Mouse (Mus musculus): ENCODE measurements at regions not wholly inside any gene's neighbourhood (a gene's known extent, or its start where the extent isn't known, plus 50 kb on each side); places are given as distances from the start of the nearest gene placed in this dataset.

DNA sequence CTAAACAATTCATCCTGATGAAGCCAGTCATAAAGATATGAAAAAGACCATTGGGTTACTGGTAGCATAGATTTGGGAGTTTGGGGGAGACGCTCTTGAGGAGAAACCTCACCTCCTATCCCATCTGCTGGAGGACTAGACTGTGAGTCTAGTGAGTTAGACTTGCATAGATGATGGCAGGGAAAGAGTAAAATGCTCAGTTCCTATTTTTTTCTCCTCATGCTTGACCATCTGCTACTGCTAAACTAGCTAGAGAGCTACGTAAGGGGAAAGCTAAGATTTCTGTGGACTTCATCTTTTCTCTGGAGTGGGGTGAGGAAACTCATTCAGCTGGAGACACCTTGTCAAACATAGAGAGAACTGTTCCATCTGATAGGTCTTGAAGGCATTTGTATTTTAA, 118.4 kb upstream of the Gnao1 start:
- no peak for DNase-seq

DNA sequence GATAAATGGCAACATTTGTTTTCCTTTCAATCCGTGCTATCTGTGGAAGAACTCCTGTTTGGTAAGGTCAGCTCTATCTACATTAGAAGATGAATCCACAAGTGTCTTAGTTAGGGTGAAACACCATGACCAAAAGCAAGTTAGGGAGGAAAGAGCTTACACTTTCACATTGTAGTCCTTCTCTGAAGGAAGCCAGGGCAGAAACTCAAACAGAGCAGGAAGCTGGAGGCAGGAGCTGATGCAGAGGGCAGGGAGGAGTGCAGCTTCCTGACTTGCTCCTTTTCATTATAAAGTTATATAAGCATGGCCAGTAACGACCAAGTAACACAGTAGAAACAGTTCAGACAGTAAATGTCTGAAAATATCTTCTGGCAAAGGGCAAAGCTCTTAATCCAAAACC, 117.9 kb upstream of the Gnao1 start:
- no peak for DNase-seq

DNA sequence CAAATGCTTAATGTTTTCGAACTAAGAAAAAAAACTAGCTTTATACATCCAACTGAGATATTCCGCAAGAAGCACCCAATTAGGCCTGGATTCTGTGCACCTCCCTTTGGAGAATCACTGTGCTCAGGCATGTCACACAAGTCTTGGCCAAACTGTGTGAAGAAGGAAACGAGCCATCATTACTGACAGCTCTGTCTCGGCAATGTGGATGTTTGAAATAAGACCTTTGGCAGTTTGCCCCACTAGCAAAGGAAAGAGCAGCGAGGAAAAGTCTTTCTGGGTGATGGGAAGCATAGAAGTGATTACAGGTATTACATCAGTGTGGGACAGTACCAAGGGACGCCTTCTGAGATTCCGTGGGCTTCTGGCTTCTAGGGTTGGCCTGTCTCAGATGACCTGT, 112.6 kb upstream of the Gnao1 start:
- no peak for DNase-seq

DNA sequence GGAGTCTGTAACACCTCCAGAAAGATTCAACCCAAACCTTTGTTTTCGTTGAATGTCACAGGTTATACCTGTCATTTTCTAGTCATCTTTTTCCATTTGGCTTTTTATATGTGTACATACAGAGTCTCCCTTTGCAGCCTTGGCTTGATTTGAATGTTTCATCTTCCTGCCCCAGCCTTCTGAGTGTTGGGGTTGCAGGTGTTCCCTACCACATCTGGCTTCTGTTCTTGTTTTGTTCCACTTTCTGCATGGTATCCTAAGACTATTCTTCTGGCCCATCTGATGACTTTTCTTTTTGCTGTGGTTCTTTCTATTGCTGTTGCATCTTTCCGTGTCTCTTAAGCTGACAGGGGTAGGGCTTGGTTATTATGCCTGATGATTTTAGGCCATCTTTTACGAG, 111.3 kb upstream of the Gnao1 start:
- DNase-seq: no peak

DNA sequence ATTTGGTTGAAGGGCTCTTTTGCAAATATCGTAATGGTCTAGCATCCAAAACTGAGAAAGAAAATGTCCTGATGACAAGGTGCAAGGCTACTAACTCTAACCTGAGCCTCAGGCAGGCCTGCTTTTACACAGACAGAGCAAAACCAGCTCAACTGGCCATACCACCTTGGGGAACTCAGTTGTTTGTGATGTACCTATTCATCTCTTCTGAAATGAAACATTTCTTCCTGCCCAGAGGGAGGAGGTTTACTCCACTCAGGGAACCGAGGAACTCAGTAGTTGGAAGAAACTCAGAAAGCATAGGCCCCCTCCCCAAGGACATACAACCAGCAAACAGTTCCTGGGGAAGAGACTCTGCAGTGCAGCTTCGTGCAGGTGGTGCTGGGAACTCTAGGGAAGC, 108.4 kb upstream of the Gnao1 start:
- DNase-seq: no peak

DNA sequence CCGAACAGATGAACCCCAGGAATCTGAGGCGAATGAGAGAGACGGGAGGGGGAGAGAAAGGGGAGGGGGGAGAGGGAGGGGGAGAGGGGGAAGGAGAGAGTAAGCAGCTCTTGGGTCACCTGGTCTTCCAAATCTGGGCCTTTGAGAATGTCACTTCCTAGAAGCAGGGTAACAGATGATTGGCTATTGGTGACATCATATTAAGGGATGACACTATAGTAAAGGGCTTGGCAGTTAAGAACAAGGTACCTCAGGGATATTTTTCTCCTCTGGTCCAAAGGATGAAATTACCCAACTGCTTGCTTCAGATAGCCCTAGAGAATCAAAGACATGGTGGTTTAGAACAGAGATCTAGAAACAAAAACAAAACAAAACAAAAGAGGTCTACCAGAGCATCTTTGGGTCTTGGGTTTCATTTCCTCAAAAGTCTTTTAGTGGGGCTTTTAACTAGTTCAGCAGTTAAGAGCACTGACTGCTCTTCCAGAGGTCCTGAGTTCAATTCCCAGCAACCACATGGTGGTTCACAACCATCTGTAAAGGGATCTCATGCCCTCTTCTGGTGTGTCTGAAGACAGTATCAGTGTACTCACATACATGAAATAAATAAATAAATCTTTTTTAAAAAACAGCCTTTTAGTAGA, 97.6 kb upstream of the Gnao1 start:
- no peak for DNase-seq

DNA sequence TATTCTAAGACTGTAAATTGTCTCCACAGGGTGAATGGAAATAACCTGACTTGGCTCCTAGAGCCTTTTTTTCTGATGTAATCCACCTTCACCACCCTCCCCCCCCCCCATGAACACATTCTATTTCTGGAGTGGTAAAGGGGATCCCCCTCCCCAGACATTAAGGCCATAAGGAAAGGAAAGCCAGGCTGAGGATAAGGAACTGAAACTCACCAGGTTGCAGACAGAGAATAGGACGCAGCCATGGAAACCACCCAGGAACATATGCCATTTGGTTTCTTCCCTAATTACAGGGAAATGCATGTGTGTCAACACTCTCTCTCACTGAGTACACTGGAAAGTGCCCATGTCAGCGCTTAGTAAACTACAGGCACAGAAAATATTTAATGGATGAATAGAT, 96.5 kb upstream of the Gnao1 start:
- DNase-seq: no peak

DNA sequence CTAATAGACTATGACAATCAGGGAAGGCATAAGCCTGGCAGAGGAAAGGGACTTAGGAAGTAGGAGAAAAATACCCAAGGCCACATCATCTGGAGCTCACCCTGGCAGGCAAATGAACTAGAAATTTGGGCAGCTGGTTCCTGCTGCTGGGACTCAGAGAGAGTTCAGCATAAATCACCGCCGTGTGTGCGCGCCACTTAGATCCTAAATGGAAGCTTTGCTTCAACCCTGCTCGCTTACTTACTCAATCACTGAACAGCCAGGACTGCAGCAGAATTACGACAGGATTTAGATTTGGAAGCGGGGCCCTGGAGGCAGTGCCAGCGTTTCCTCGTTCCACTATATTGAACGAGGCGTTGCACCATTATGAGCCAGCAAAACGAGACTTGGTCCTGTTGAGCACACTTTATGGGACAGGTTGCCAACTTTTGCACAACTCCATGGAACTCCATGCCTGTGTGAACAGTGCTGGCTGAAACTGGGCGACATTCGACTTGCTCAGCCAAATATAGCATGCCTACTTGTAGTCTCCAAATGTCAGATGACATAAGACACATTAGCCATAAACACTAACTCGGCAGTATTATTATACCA, 84.8 kb upstream of the Gnao1 start:
- DNase-seq: no peak

DNA sequence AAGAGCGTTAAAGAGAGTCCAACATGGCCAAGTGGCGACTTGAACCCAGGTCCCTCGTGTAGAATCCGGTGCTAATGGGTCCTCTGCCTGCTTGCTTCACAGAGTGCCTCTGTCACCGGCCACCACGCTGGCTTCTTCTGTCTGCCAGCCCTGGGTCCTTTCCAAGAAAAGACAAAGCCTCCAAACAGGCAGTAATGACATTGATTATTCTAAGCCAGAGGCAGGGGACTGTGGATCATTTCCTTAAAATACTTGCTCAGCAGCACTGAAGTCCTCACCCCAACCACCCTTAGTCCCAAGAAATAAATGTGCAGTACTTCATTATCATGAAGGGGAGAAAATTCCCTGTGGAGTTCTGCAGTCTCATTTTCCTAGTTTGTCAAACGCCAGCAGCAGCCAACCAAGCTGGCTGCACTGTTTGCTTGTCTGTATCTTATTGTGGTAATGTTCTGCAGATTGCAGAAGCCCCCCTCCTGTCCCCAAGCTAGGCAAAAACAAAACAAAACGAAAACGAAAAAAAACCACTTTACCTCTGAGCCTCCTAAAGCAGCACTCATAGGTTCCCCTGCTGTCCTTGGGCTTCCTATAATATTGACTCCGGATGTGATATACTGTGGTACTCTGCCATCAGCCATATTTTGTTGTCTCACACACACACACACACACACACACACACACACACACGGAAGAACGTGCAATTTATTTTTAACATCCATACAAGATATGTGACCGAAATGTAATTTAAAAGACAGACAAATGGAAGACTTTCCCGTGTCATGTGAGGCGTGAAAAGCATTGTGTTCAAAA, 80.4 kb upstream of the Gnao1 start:
- no peak for DNase-seq

DNA sequence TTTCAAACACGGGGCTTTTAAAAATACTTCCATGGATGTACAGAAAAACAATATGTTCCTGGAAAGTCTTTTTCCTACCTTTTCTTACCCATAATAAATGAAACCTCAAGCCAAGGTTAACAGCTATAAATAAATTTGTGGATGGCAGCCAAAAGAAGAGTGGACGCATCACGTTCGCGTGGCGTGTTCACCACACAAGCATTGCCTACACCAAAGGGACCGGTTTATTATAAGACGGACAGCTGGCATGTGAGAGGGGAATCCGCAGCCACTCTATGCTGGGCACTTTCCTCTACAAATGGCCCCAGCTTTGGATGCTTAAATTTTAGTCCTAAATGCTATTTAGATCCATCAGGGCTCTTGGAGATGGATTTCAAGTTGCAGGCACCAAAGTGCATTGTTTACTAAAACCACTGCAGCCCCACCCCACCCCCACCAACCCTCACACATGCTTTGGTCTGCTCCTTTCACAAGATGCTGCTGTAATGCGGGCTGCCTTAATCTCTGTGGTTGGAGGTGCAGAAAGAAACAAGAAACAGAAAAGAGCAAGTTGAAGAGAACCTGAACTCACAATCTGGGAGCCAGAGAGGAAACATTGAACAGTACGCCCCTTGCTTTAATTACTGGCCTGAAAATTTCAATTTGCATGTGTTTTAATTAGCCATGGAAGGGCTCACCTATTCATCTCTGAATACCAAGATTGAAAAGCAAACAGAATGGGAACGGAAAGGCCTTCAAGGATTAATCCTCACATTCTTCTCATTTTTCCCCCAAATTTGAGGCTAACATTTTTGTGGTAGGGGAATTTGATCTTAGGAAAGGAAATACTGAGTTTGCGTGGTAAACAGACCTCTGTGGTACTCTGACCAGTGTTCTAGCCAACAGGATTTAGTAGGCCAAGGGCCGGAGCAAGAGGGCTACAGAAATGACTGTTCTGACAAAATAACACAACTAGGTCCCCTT, 78.7 kb upstream of the Gnao1 start:
- no peak for DNase-seq

DNA sequence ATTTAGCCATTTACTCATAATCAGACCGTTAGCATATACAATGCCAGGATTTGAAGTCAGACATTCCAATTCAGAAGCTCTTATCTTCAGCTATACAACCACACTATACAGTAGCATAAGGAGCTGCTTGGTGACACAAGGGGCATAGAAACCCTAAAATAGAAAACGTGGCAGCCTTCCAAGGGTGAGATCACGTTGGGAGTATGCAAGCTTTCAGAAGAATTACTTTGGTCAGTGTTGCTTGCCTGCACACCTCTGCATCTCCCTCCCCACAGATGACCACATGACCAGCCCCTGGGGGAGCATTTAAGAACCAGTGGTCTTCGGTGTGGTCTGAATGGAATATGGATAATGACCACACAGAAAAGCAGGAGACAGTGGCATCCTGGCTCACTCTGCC, 74.9 kb upstream of the Gnao1 start:
- DNase-seq: no peak

DNA sequence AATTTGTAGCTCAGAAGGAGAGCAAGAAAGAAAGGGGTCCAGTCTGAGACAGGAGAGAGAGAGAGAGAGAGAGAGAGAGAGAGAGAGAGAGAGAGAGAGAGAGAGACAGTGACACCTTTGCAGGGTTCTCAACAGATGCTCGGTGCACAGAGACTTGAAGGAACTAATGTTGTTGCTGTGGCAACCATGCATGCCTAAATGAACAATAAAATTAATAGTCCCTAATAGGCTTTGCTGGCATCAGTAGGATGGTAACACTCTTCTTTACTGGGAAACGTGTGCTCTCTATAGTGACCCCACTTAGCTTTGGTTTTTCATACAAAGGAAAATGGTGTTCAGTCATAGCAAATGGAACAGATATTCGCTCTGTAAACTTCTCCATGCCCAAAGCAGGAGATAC, 69.5 kb upstream of the Gnao1 start:
- no peak for DNase-seq

DNA sequence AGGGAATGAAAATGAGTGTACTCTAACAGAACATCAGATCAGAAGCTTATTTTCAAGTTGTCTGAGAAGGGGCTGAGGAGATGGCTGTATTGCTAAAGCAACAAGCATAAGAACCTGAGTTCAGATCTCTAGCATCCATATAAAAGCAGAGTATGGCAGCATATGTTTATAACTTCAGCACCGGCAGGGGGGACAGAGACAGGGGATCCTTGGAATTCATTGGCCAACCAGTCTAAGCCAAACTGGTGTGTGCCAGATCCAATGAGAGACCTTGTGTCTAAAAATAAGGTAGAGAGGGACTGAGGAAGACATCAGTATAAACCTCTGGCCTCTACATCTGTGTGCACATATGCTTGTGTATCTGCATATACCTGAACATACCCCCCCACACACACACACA, 61.0 kb upstream of the Gnao1 start:
- no peak for DNase-seq

DNA sequence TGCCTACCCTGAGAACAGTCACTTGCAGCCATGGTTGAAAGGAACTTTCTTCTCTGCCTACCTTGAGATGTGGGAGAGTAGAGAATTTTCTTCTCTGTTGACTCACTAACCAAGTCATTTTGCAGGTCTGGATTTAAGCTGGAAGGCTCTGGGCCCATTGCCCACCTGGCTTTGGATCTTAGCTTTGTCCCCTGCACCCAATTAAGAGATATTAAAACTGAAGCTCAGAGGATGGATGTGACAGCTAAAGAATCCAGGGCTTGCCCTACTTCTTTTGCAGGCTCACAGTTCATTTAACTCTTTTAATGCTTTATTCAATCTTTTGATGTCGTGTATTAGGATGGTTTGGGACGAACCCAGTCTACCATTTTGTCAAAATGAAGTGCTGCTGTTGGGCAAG, 58.8 kb upstream of the Gnao1 start:
- DNase-seq: no peak

DNA sequence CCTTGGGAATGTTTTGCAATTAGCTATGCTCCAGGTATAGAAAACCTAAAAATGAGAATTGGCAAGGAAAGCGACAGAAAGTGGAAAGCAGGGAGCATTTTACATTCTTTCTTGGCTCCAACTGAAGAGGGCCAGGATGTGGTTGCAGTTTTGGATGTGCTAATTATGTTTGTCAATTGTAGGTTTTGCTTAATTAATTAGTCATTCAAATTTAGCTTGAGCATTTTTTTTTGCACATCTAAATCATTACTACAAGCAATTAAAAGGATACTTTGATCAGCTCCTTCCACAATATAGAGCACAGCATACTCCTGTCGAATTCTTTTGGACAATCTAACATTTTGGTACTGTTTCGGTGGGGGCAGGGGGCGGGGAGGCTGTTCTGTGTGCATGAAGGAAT, 53.8 kb upstream of the Gnao1 start:
- no peak for DNase-seq
